Mouse (Mus musculus) midbrain, embryonic 16.5 days (tissue): ENCODE data around the gene Iyd. TPM values are rescaled to one million over a fixed set of nuclear protein-coding genes. Genes with fewer than 3 reads are reported as not detected.

ENCODE experiments used
- polyA plus RNA-seq: library from polyadenylated mRNA; unstranded; fragments of >200 nt; fragmentation: Nextera tagmentation; extraction: Ambion mirVana; gene quantifications from 2 replicates; pipeline ENCODE4 v1.2.1, GENCODE M21; 2015

Iyd gene
- polyA plus RNA-seq, 1 experiment from 2014 or later, result 0.59 TPM

Other genes starting within 250 kb of the Iyd start
- 49.1 and 63.8 TPM in 2 replicates for gene Ppp1r14c, start 174.2 kb upstream of the Iyd start, polyA plus RNA-seq
- gene Plekhg1, start 200.1 kb downstream of the Iyd start, polyA plus RNA-seq, result 7.8 and 8.1 TPM in 2 replicates